Mouse (Mus musculus) erythroblast, embryonic 14.5 days (primary cell): ENCODE results near the gene Scyl3.

ENCODE experiments used
- GATA1 ChIP-seq: IDR thresholded peaks from 2 replicates; pipeline ENCODE4 v1.6.1; 2012; ENCODE audit warnings: low read length, inconsistent platforms, mixed read lengths
- TAL1 ChIP-seq: IDR thresholded peaks from 3 replicates; pipeline ENCODE4 v1.6.1; 2012; ENCODE audit warnings: low read length, inconsistent platforms, mixed read lengths

DNA sequence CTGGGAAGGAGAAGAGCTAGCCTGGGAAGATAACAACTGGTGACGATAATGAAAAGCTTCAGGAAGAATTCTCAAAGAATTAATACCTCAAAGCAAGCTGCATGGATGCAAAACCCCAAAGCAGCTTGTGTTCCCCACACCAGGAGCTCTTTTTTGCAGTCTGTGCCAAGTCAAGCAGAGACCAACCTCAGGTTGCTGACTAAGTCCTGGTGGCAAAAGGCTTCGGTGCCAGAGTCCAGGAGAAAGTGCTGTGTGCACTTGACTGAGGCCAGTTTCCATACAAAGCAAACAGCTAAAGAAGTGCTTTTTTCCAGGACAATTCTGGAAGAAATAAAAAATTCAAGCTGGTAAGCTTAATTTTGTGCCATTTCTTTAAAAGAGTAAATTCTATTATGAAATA, 24.5 kb downstream of the Scyl3 start:
- no peak for TF ChIP-seq TAL1
- no peak for TF ChIP-seq GATA1
